Mouse (Mus musculus) inflammation-experienced regulatory T-cells, adult 6 months (primary cell): ENCODE results near the gene Cbx3. TPM values are rescaled to one million over a fixed set of nuclear protein-coding genes. Genes with fewer than 3 reads are reported as not detected.

Experiments
- ATAC-seq: one replicate; pipeline ENCODE4 v1.8.0; 2017
- polyA plus RNA-seq, 3 experiments: library from polyadenylated mRNA; unstranded; fragments of 100-300 nt; shearing (Covaris generic); gene quantifications; one replicate each; pipeline ENCODE4 v1.2.1; 2017

Gene Cbx3
- 100 to 1,000 TPM; 598 to 900 (median 693) TPM for polyA plus RNA-seq

DNA sequence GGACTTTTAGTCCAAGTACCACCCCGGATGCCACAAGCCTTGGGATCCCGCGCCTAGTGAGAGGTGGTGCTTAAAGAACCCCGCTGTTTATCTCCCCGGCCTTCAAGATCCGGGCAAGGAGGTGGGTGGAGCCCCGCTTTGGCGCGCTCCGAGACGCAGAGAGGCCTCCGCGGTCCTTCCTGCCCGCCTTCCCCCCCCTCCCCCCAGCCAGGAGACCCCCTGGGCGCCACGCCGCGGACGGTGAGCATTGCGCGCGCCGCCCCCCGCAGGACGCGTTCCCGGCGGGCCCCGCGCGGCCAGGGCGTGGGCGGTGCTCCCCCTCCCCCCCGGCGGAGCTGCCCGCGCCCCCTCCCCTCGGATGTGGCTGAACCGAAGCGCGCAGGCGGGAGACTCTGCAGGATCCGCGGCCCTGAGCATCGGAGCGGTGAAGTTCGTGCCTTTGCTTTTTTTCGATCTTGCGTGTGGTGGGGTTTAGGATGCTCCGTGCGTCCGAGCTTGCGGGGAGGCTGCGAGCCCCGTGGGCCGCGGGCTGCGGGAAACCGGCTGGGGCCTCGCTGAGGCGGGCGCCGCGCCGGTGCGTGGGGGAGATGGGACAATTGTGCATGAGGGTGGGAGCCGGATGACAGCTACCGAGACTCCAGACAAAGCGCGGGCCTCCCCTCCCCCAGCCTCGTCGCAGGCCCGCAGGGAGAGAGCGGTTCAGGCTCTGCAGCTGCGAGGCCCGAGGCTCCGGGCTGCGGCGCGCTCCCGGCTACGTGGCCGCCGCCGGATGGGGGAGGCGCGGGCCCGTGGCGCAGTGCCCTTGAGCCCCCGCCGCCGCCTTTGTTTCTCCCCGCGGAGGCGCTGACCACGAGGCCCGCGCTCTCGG lies at the start of gene Cbx3:
Gene Cbx3, plus strand, starts transcription at position 50 of the 868 bp plus-strand sequence.
- ATAC-seq: peak; percentile 44

DNA sequence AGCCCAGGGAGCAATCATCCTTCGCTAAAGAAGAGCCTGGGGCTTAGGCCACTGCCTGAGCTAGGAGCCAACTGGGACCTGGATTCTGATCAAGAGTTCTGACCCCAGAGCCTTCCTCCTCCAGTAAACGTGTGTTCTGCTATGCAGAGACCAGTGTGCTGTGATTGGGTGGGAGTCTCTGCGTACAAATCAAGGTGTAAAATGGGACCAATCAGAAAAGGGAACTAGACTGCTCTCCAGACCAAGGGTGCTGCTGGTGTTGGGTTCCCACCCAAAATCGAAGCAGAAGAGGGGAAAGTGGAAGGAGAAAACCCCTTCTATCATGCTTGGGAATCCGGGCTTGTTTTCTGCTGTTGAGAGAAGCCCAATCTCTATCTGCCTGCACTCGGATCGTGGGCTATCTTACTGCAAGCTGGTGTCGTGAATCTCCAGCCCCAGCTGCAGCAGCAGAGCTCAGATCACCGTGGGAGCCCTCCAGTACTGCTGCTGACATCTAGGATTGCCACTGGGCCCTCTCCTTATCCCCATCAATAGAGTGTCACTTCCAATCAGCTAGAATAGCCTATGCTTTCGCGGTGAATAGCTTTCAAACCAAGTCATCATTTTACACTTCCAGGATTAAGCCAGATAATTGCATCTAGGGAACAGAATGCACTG lies 46.6 kb upstream of the Cbx3 start:
- ATAC-seq: no peak

DNA sequence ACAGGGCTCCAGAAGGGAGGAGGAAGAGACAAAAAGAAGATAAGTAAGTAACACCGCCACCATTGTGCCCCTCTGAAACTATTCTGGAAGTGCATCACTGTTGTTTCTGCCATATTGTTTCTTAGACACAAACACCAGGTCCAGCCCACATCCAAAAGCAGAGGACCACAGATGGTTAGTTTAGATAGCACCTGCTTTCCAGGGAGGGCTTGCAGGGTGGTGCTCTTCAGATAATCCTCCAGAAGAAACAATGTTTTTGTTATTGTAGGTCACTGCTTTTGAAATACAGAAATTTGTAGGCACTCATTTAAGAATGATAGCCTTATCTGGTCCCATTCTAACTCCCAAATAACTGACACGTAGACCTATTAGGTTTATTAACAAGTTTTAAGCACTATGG lies 45.6 kb upstream of the Cbx3 start:
- no peak for ATAC-seq

- peak; percentile 81 for ATAC-seq
These were observed 37.4 kb upstream of the Cbx3 start, which contains the start of gene Nfe2l3 for GRCm38 (mm10) chr6:51432535-51433397. Gene Nfe2l3 (plus strand): TSS chr6:51432670.

DNA sequence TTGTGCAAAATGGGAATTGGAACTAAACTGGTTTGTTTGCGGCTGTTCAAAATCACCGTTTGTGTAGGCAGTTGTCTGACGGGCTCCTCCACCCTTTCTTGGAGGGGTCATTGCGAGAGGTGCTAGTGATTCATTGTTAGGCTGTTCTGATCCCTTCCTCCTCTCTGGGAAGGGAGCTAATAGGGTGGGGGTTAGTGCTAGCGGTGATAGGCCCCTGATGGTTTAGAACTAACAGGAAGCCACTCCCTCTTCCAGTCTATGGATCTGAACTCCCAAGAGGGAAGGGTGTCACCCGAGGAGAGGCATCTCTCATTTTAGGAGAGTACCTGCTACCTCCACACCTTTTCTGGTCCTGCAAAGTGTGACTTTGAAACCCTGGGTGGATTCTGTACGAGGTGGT lies 35.9 kb upstream of the Cbx3 start:
- no peak for ATAC-seq

GRCm38 (mm10) chr6:51437665-51438064 lies 32.5 kb upstream of the Cbx3 start:
- ATAC-seq: no peak

DNA sequence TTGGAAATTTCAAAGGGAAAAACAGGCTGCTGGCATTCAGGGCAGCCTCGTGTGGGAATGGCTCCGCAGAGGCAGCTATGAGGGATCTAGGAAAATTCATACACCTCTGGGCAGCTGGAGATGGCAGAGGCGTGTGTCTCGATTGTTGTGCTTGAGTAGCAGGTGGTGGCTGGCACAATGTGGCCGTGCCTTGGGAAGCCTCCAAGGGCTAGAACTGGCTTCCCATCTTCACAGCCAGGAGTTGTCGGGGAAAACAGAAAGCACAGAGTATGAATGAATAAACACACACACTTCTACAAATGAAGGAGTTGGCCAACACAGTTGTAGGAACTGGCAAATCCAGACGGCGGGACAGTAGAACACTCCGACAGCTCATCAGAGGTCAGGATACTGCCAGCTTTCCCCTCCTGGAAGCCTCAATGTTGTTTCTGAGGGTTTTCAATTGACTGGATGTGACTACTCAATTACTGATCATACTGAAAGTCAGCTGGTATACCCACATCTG lies 31.3 kb upstream of the Cbx3 start:
- ATAC-seq: no peak

DNA sequence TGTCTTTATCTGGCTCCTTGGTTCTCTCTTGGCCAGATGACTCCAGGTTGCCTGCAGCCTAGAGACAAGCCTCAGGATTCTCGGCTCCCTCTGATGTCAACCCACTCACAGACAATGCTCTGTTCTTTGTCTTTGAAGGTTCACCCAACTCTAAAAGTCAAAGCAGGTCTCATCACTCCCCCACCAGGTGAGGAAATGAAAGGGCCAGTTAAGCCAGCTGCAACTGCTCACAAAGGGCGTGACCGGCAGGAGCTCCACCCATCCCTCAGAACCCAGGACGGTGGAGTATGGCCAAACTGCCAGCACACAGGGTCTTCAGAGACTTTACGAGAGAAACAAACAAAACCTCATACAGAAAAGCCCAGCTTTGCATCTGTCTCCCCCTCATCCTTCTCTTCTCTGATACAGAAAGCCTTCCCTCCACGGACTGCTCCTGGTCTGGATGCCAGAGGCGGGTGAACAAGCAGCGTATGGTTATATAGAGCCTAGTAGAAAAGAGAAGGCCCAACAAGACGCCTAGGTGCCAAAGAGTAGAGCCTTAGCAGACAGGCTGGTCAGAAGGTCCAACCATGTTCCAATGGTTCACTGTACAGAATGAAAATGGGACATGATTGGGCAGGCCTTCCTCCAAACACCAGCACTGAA lies 27.8 kb upstream of the Cbx3 start:
- ATAC-seq: no peak

- ATAC-seq: no peak
These were observed 17.1 kb upstream of the Cbx3 start for GRCm38 (mm10) chr6:51452927-51453503.

GRCm38 (mm10) chr6:51454949-51455348 lies 15.2 kb upstream of the Cbx3 start:
- ATAC-seq: no peak

- ATAC-seq: no peak
These were observed 14.0 kb upstream of the Cbx3 start for GRCm38 (mm10) chr6:51456198-51456597.

DNA sequence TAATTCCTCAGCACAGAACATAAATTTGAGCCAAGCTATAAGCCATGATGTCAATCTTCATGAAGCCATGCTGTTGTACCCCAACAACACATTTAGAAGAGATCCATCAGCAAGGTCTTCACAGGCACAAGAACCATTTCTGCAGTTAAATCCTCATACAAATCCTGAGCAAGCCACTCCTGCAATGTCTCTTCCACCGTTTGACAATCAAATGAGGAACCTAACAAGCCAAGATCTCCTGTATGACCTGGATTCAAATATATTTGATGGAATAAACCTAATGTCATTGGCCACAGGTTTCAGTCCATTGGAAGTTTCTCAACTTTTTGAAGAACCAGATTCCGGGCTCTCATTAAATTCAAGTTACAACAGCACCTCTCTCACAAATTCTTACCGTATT lies 12.9 kb upstream of the Cbx3 start:
- ATAC-seq: no peak

- no peak for ATAC-seq
These were observed 12.3 kb upstream of the Cbx3 start for GRCm38 (mm10) chr6:51457770-51458387.

DNA sequence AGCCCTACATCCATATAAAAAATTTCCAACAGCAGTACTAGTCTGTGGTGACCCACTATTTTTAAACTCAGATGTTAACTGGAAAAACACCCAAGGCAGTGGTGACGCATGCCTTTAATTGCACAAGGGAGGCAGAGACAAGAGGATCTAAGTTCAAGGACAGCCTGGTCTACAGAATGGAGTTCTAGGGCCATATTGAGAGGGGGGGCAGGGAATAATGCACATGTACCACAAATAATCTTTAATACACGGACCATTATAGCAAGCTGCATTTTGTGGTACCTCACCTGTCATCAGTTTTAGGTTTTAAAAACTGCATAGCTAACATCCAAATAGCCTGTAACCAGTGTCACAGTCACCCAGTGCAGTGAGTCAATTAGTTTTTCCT lies 11.2 kb upstream of the Cbx3 start:
- ATAC-seq: no peak

- ATAC-seq: no peak
These were observed 10.7 kb upstream of the Cbx3 start for GRCm38 (mm10) chr6:51459313-51460020.

DNA sequence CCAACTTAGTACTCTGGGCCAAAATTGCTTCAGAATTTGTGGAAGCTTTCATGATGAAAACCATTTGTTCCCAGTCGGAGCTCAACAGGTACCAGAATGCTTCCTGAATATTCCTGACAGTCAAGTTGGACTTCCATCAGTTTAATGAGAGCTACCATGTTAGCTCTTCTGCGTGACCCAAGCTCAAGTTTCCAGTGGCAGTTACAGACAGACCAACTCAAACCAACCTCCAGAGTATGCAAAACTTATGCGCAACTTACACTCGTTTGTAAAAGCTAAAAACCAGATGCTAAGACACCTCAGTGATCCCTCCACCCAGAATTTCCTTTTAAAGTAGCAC lies 10.2 kb upstream of the Cbx3 start:
- no peak for ATAC-seq

DNA sequence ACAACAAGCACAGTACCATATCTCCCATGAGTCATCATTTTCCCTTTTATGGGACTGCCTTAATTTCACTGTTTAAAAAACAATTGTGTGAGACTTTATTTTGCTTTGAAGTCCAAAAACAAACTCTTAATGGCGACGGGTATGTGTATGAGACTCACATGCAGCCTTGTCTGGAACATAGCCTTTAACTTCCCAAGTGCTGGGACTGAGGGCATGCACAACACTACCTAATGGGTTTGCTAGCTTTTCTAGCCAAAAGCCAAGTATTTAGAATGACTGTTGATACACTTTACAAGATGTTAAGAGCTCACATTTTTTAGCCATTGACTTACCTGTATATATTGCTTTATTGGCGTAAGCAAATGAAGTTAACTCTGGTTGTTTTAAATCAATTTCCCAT lies 9.8 kb upstream of the Cbx3 start:
- no peak for ATAC-seq

DNA sequence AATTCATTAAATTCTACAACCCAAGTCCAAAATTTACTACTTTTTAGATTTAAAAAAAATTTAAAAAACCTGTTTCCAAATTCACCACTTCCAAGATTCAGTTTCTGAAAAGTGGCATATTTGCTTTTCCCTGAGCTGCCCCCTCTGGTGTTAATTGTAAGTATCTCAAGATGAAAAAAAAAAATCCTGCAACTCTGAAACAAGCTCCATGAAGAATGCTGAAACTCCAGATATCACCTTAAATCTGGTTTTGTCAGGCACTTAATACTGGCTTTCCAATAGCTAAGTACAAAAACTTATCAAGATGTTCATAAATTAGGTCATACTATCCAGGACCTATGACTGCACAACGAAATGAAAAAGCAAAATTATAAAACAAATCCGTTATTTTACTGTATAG lies 2.5 kb upstream of the Cbx3 start:
- ATAC-seq: no peak

DNA sequence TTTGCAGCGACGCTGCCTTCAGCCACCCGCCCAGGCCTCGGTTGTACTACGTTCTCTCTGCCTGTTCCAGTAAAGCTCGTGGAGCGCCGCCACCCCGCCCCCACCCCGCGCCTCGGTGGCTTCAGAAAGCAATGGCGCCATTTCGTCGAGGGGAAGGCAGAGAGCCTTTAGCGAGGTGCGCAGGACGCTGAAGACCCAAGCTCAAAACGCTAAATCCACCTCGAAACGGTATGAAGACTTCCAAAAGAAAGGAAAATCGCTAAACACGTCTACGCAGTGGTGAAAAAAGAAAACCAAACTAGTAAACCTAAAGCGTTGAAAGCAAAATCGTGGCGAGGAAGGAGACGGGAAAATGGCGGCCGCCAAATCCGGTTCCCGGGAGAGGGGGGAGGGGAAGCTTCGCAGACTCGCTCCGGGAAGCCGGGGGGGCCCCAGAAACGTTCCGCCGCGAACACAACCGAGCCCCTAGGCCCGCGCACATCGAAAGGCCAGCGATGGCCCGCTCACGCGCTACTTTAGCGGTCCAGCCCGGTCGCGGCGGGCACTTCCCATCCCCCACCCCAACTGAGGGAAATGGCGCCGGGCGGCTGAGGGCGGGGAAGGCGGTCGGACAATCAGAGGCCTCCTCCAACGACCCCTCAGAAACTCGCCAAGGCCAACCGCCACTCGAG lies 1.1 kb upstream of the Cbx3 start:
- ATAC-seq: peak; percentile 23

DNA sequence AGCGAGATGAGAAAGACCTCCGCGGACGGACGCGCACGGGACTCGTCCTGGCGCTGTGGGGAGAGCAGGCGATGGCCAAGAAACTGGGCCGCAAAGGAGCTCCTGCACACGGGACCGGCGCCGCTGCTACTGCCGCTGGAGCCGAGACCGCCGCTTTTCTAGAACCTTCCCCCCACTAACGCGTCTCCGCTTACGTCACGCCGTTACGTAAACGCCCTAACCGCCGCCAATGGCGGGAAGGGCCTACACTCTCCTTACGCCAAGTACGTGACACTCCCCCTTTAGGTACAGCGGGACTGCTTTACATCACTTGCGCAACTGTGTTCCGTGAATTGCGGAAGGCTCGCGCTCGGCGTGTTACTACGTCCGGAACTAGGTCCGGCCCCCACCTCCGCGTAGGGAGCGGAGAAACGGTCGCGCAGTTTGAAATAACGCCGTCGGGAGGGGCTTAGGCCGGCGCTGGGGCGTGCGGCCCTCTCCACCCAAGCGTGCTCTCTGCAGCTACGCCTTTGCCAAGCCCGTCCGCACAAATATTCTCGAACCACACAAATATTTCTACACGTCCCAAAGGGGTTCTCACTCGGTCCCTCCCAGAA lies 347 bp upstream of the Cbx3 start, which contains the start of gene Hnrnpa2b1:
Gene Hnrnpa2b1, minus strand, starts transcription at position 180 of the 596 bp plus-strand sequence.
- peak; percentile 79 for ATAC-seq
